In the genomic region with DNA sequence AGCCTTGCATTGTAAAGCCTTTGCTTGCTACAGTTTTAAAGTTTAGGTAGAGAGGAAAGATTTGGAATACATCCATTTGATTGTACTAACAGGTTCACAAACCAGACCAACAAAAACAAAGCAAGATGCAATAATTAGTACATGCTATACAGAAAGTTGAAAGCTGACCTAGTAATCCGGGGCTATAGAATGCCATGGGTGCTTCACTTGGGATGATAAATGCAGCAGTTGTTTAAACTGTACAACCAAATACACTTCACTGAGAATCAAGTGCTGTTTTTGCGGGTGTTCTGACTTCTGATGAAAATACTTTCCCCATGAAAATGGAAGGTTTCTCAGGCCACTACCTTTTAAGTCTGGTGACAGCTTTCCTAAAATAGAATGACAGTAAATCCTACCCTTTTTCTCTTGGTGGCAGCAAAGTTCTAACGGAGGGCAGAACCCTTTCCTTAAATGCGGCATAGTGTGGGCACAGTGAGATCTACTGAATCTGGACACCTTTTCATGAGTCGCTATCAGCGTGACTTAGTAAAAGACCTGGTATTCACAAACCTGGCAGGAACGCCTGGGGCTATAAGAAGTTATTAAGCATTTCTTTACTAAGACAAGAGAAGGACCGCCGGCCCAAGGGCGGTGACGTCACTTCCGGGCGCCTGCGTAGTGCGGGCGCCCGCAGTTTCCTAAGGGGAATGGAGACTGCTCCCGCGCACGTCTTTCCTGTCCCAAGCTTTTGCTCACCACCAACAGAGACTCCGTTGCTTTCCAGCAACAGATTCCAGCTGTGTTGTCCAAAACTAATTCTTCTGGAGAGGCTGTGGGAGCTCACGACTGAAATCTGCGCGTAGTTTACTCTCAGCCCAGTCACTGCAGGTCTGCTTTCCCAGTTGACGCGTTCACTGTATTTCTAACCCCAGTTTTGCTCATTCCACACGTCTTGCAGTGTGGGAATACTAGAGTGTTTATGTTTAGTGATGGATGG, we compare ENCODE assay signal across 8 mouse cellular contexts. TPM values are rescaled to one million over a fixed set of nuclear protein-coding genes. Genes with fewer than 3 reads are reported as not detected.
DNase-seq lines count a peak whose midpoint lies in the region; ATAC-seq lines count a peak whose summit lies in the region.

A gene (plus strand): TSS at position 636 of the 979 bp plus-strand sequence.

- peak within 1 kb of the TSS; percentile 65 for H3K4me2 ChIP-seq in kidney, embryonic 15.5 days

- H3K36me3 ChIP-seq in heart, embryonic 10.5 days: peaks cover 17% of the 10 kb centered on the region
- H3K36me3 ChIP-seq in kidney, embryonic 15.5 days: peaks cover 14% of the 10 kb centered on the region

- ATAC-seq in erythroblast, adult 5-6 weeks (replicated peaks; ENCODE audit: low FRiP score, poor library complexity, severe bottlenecking): peak; percentile 99
- ATAC-seq in kidney, embryonic 15.5 days (replicated peaks; ENCODE audit: low FRiP score): peak; percentile 98
- ATAC-seq in monocyte, adult 5-6 weeks (replicated peaks; ENCODE audit: insufficient number of reproducible peaks, low FRiP score, low TSS enrichment, poor library complexity, severe bottlenecking): peak; percentile 73

- H3K9me3 ChIP-seq in heart, embryonic 10.5 days: no peaks in the 10 kb centered on the region
- H3K9me3 ChIP-seq in kidney, embryonic 15.5 days (replicated peaks): no peaks in the 10 kb centered on the region

- 3% methylated on average over 27 of the region's 27 CpGs for WGBS in heart, embryonic 10.5 days
- WGBS in kidney, embryonic 15.5 days: 3% methylated on average over 27 of the region's 27 CpGs

- no peaks in the 10 kb centered on the region; the same call in 1 of the 2 replicates for H3K4me1 ChIP-seq in heart, embryonic 10.5 days
- peaks cover 9% of the 10 kb centered on the region; the same call in 1 of the 2 replicates for H3K4me1 ChIP-seq in kidney, embryonic 15.5 days

- H3K4me3 ChIP-seq in heart, embryonic 10.5 days: peak within 1 kb of the TSS; percentile 76
- peak within 1 kb of the TSS; percentile 55 for H3K4me3 ChIP-seq in kidney, embryonic 15.5 days (replicated peaks)

- H3K9ac ChIP-seq in kidney, embryonic 15.5 days: peak within 1 kb of the TSS; percentile 51

- H3K27me3 ChIP-seq in heart, embryonic 10.5 days (ENCODE audit: insufficient read depth, poor library complexity, severe bottlenecking): no peaks in the 10 kb centered on the region
- no peaks in the 10 kb centered on the region for H3K27me3 ChIP-seq in kidney, embryonic 15.5 days

- DNase-seq in B cell, adult 2 months: peak; percentile 85 to 88
- peak; percentile 92 for DNase-seq in brain, adult 2 months (ENCODE audit: low read depth, low spot score)
- DNase-seq in heart, embryonic 10.5 days (ENCODE audit: low spot score): peak; percentile 89
- DNase-seq in liver: peak; percentile 87
- DNase-seq in spleen, postnatal 4 days (ENCODE audit: low spot score in 2 of 2): peak; percentile 79 to 90

- H3K27ac ChIP-seq in heart, embryonic 10.5 days: peak within 1 kb of the TSS; percentile 94
- peak within 1 kb of the TSS; percentile 83 for H3K27ac ChIP-seq in kidney, embryonic 15.5 days

RNA-seq across cellular contexts. Expression of the gene that starts here (rescaled TPM):
- 1.5 and 9.6 TPM in 2 replicates for total RNA-seq in erythroblast, adult 5-6 weeks (2015; ENCODE audit: low replicate concordance)
- total RNA-seq in erythroblast, adult 5-6 weeks (2017; ENCODE audit: low replicate concordance): 6.1 and 10.9 TPM in 2 replicates
- polyA plus RNA-seq in heart, embryonic 10.5 days (2016; fragmentation: Nextera tagmentation; extraction: Ambion mirVana): 27.9 and 31.1 TPM in 2 replicates
- 19.3 and 23.2 TPM in 2 replicates for polyA plus RNA-seq in kidney, embryonic 15.5 days (2015; fragmentation: Nextera tagmentation; extraction: Ambion mirVana)
- total RNA-seq in monocyte, adult 5-6 weeks (2017): 3.8 to 9.8 TPM (median 4.4 TPM) in 3 replicates

Comparison
In these comparisons a context has a peak if more than half of its experiments do, and no peak if none do; other contexts are left out.
1. Peak in every context shown above with its lines: DNase-seq, ATAC-seq, H3K4me3 ChIP-seq and H3K27ac ChIP-seq.